Mouse (Mus musculus) small intestine, adult 2 months (tissue): Measurements from ENCODE around the gene Dock6.

Experiments
- CTCF ChIP-seq: fragments of 200-500 bp; IDR thresholded peaks from 2 replicates; pipeline ENCODE4 v1.5.1; 2012; ENCODE audit warnings: low read depth, mild to moderate bottlenecking, control low read depth, inconsistent platforms, low read length, moderate library complexity, mixed read lengths; ENCODE audit not compliant: insufficient replicate concordance, insufficient read length; ENCODE audit errors: extremely low read depth
- POLR2A ChIP-seq: fragments of 200-500 bp; IDR thresholded peaks from 2 replicates; pipeline ENCODE4 v1.6.1; 2012; ENCODE audit warnings: low read depth, mild to moderate bottlenecking, control low read depth, inconsistent platforms, low read length, moderate library complexity

GRCm38 (mm10) chr9:21845381-21846080 is 6.9 kb downstream of the Dock6 start:
- no peak for TF ChIP-seq POLR2A
- TF ChIP-seq CTCF, result no peak
